Mouse (Mus musculus) kidney, postnatal 14 days (tissue): ENCODE results near the gene Pstk.
"Not testable (repeated sequence)": the region's sequence is repeated elsewhere in the genome, so short reads cannot be mapped to it uniquely, and the experiment has no call there.

ENCODE experiments used
- DNase-seq: peaks from one replicate; pipeline ENCODE4 v3.0.0; 2022; ENCODE audit warnings: mixed read lengths

The Pstk gene

DNA sequence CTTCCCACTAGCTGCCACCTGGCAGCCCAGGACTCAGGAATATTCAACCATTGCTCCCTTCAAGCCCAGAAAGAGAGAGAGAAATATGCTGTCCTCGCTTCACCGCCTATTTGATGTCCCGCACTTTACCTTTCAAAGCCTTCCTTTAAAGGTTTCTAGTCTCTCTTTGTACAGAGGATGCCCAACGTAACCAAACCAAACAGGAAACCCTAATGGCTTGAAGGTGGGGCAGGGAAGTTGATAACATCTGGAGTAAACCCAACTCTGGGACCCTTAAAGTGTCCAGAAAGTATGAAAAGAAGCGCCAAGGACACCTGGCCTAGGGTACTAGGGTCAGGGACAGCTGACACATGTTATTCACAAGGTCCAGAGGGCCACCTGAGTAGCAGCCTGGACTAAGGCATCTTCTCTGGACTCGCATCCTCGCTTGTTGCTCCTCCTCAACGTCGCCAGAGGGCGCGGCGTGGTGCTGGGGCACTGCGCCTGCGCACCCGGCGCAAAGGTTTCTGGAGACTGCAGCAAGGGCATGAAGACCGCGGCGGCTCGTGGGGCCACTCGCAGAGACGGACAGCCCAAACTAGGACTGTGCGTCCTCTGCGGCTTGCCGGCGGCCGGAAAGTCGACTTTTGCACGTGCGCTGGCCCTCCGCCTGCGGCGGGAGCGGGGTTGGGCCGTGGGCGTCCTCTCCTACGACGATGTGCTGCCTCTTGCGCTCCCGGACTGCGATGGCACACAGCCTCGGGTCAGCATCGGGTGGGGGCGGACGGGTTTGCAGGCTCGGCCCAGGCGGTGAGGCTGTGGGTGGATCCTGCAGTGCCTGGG, at the start of gene Pstk:
Gene Pstk, plus strand, starts transcription at position 494 of the 822 bp plus-strand sequence.
- DNase-seq, result peak; percentile 94

DNA sequence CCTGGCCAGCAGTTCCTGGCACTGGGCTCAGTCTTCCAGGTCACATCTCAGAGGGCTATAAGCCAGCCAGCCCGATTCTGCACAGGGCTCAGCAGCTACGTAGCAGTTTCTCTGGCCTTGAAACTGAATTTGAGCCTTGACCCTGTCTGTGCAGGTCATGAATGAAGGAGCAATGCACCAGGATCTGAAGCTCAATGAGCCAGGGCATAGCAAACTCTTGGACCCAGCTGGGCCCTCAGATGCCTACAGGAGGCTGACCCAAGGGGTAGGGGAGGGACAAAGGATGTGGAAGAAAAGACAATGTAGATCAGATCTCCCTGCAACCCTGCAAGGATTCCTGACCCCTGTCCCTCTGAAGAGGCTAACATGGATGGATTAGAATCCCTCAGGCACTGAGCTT, 48.7 kb upstream of the Pstk start, which contains the start of gene Cuzd1:
Gene Cuzd1, minus strand, starts transcription at position 101 of the 400 bp plus-strand sequence.
- no peak for DNase-seq

- DNase-seq, result no peak
Measured at GRCm38 (mm10) chr7:131327054-131327453, 43.9 kb upstream of the Pstk start.

DNA sequence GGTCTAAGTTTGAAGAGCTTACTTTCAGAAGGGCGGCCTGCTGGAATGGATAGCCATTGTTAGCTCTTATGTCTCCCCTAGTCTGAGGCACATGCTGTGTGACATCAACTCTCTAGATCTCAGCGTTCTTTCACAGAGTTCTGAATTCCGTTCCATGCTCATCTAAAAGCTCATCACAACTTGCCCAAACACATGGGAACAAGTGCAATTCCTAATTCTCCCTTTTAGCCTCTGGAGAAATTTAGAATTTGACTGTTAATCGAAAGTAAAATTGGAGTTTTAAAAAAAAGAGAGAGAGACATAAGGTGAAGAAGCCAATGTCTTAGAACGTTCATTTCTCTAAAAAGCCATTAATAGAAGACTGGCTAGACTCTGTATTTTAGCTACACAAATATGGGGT, 41.5 kb upstream of the Pstk start, which contains the start of gene Fam24b:
Gene Fam24b, minus strand, starts transcription at position 101 of the 400 bp plus-strand sequence.
- DNase-seq, result no peak

DNA sequence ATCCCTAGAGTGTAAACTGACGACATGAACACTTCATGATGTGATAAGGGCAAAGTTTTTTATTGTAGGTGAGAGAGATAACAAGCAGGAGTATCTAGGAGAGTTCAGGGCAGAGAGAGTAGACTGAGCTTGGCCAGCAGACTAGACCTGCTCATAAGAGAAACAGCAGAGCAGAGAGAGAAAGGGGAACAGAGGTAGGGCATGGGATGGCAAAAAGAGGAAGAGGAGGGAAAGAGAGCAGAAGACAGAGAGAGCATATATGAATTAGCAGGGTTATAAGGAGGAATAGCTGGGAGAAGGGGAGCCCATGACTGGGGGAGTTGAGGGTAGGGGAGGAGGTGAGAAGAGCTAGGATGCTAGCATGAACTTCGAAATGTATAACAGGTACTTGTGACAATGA, 39.3 kb upstream of the Pstk start:
- DNase-seq, result no peak

DNA sequence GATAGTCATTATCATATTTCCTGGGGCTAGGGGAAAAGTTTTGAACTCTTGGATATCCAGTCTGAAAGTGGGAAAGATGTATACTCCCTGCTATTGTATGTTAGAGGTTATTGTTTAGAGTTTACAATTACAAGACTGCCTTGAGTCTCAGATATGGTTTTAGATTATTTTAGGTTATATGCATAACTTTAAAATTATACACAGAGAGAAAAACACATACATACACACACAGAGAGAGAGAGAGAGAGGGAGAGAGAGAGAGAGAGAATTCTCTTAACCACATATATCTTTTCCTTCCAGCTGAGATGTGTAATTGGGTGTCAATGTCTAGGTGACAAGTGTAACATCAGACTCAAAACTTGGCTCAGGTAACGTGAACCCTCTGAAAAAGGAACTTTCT, 37.4 kb upstream of the Pstk start, which contains the start of gene Fam24a:
Gene Fam24a, plus strand, starts transcription at position 301 of the 400 bp plus-strand sequence.
- DNase-seq, result no peak

GRCm38 (mm10) chr7:131337502-131338068, 33.4 kb upstream of the Pstk start:
- DNase-seq, result no peak

GRCm38 (mm10) chr7:131345856-131346541, 24.9 kb upstream of the Pstk start:
- DNase-seq, result no peak

DNA sequence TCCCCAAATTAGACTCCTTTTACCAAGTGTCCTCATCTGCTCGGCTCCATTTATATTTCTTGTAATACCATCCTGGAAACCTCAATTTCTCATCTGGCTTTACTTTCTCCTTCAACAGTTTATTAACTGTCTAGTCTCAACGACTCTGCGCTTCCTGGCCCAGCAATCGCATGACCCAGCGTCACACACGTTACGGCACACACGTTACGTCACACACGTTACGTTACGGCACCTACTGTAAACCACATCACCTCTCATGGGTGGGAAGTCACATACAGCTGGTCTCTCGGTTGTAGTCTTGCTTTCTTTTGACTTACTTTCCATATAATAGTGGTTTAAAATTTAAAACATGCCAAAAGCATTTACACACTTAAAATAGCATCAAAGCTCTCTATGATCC, 14.8 kb upstream of the Pstk start:
- no peak for DNase-seq

DNA sequence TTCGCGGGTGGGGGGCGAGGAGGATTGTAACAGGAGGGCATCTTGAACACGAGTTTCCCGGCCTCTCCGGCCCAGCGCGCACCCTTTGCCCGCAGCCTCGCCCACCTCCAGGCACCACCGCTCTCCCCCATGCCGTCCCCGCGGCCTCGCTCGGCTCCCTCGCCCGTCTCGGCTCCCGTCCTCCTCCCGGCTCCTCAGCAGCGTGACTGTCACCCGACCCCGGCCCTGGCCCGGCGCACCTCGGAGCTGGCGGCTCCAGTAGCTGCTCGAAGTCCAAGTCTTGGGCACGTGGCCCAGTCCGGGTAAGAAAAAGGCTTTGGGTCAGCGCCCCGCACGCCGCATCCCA, 8.7 kb upstream of the Pstk start:
- DNase-seq, result no peak

DNA sequence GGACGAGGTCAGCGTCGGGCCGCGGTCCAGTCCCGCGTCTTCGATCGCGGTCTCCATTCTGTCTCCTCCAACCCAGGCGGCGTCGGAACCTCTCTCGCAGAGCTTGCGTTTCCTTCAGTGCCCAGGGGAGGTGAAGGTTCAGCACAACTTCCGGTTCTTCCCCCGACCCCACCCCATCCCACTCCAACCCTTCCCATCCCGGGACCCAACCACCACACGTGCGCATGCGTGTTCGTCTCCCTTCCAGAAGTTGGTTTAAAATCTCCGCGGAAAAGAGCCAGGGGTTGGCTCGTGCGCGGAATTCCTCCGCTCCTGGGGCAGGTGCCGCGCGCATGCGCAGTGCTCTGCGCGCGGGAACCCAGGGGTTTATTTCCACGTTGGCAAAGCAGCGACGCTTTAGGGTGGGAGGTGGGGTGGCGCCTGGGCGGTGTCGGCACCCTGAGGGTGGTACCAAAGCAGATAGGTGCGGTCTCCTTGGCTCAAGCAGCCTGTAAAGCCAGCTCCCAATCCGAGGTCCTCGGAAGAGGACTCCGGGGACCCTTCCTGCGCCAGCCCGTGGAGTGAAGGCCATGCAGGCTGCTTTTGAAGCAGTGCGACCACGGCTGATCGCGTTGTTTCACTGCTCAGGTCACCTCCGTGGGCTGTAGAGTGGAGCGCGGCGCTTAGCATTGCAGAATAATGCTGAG, 8.2 kb upstream of the Pstk start, which contains the start of gene 2310057M21Rik:
Gene 2310057M21Rik, minus strand, starts transcription at position 145 of the 686 bp plus-strand sequence.
- DNase-seq, result peak; percentile 97

- DNase-seq, result no peak
Measured at GRCm38 (mm10) chr7:131364131-131364530, 6.8 kb upstream of the Pstk start.

DNA sequence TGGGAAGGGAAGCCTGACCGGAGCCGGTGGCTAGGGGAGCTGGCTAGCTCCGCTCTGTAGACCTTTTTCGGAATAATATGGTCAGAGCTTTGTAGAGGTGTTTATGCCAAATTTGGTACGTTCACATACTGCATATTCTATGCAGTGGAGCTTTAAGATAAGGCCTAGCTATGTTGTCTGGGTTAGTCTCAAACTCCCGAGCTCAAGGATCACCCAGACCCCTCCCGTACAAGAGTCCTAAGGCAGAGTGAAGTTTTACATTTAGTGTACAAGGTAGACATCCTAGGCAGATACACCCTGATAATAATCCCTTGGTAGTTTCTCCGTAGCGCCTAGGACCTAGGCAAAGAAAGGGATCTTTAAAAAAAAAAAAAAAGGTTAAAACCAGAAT, 524 bp downstream of the Pstk start:
- DNase-seq, result no peak

DNA sequence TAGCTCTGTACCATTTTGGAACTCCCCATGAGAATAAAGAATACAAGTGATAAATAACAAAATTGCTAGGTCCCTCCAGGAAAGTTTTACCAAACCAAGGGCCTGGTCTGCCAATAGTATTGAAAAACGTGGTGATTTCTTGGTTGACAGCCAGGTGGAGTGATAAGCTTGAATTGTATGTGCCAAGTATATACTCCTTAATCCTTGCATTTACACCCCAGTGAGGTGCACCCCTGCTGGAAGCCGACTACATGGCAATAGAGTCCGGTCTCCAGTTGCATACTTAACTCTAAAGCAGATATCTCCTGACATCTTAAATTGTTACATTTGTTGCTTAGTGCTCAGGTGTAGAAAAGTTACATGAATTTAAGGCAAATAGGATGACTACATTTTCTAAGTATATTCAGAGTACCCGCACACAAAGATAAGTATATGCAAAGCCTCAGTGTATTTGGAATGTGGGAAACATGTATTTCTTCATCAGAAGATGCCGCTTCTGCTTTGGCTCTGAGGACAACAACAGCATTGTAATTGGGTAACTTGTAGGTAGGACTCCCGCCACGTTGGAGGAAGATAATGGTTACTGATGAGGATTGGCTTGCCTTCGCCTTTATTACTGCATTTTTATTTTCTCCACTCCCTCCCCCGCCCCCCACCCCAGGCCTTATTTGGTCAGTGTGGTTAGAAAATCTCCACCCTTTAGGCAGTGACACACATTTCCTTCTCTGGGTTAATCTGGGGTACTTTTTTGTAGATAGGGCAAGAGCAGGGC, 1.1 kb downstream of the Pstk start:
- no peak for DNase-seq

DNA sequence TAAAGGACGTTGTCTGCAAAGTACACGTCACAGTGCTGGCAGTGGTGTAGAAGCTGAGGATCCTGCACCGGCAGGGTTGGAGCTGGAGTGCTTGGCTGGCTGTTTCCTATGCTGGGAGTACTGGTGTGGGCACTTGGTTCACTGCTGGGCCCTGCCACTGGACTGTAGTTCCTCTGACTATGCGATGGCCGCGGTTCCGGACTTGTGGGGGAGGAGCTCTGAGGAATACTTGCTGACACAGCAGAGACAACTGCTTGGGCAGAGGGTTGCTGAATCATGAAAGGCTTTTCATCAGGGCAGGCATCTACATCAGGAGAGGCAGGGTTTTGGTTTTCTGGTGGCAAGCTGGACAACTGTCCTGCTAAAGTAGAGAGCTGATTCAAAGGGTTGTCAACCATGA, 20.8 kb downstream of the Pstk start:
- DNase-seq, result not testable (repeated sequence)

DNA sequence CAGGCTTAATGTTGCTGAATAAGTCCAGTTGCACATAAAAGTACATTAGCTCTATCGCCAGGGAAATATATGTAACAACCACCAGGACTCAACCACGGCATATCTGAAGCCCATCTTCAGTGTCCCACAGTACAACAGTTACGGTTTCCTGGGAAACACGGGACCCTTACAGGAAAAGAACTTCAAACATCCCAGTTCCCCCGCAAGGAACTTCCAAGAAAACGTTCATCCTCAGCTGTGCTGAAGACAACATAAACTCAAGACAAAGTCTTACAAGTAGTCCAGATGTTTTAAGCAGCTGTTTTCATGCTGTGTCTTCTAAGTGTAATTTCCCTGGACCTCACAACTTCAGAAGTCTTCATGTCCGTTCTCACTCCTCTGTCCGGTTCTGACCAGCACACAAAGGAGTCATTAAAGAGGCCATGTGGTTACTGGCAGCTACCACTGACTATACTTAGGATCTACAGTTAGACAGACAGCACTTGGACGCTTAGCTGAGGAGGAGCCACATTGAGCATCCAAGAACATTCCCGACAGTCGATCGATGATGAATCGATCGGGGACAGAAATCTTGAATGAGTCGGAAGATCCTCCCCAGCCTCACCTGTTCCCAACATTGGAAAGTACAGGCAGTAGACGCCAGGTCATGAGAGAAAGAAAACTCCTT, 38.5 kb downstream of the Pstk start:
- peak; percentile 22 for DNase-seq

GRCm38 (mm10) chr7:131409988-131410385, 39.0 kb downstream of the Pstk start:
- no peak for DNase-seq

DNA sequence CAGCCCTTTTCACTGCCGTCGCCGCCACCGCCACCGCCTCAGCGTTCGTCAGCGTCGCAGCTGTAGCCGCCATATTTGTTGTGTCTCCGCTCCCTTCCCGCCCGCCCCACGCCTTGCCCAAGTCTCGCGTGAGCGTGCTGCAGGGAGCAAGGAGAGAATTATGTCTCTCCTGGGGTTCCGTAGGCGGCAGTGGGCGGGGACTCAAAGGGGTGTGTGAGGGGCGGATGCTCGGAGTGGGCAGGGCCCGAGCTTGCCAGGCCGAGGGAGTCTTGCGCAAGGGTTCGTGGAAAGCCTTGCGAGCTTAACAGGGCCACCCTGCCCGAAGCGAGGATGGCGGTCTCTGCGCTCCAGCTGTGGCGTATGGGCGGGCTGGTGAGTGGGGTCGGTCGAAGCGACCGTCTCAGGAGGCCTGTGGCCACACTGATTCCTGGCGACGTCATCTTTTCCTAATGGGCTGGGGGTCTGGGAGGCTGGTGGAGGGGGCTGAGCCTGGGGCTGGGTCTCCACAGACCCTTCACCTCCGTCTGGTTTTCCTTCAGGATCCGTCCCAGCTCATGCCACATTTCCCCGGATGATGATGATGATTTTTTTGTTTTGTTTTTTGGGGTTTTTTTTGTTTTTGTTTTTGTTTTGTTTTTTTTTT, 39.6 kb downstream of the Pstk start, which contains the start of the genes Ikzf5 and Acadsb:
Gene Ikzf5, minus strand, starts transcription at position 106 of the 643 bp plus-strand sequence.
Gene Acadsb, plus strand, starts transcription at position 186 of the 643 bp plus-strand sequence.
- DNase-seq, result peak; percentile 99

DNA sequence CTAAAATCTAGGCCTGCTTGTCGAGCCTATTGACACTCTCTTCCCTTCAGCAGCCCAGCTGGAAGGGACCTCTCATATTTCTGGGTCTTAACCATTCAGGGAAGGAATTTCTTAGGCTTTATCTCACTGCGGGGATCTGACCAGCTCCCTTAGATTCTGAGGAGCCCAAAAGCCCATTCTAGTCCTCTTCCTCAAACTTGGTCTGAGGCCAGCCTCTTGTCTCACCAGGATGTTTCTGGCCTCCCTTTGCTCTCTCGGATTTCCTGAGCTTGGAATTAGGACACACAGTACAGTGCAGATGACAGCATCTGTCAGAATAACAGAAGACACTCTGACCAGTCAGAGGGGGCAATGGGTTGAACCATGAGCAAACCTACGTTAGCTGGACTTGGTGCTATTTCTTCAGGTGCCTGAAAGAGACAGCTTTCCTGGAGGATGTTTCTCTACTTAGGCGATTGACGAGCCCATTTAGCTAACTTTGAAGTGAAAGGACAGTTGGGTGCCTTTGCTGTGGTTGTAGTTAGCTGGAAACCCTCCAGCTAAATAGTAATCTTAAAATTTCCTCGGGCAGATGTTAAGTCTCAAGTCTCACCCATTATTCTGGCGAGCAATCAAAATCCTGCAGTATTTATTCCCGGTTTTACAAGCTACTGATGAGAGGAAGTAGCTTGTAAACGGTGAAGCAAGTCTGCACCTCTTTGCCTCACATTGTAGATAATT, 40.4 kb downstream of the Pstk start:
- peak; percentile 52 for DNase-seq

- no peak for DNase-seq
Measured at GRCm38 (mm10) chr7:131411941-131412270, 41.0 kb downstream of the Pstk start.
